In the genomic region with DNA sequence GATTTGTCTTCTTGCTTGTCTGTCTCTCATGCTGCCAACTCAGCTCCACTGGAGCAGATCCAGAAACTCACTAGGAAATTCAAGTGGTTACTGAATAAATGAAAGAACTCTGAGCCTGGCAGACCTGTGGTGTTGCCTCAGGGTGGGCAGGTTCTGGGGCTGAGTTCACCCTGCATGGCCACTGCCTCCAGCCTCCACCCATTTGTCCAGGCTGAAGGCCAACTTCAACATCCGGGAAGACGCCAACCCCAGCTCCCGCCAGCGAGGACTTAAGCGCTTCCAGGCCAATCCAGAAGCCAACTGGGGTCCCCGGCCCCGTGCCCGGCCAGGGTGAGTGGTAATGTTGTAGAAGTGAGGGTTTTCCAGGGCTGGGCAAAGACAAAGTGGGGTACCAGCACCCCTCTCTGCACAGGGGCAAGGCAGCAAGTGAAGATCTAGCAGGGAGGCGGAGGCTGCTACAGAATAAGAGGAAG, we compare ENCODE assay signal across 8 mouse cellular contexts. TPM values are rescaled to one million over a fixed set of nuclear protein-coding genes. Genes with fewer than 3 reads are reported as not detected.
A peak's percentile ranks its signal among the peaks of the same experiment; 100 is the strongest.
DNase-seq lines count a peak whose midpoint lies in the region; ATAC-seq and TF ChIP-seq lines count a peak whose summit lies in the region.

No protein-coding gene starts in this region.

- WGBS in cerebellum, adult 2 months: 18% methylated on average over 9 of the region's 9 CpGs
- 76% methylated on average over 9 of the region's 9 CpGs for WGBS in small intestine, adult 2 months

- peak; percentile 46 to 48 for DNase-seq in cerebellum, adult 2 months
- DNase-seq in cerebellum, adult 18-20 months: no peak
- DNase-seq in right cerebral cortex, postnatal 4 days: peak; percentile 31
- DNase-seq in right cerebral cortex, adult 18-20 months: no peak
- peak; percentile 84 to 89 for DNase-seq in heart, adult 18-20 months
- DNase-seq in kidney, postnatal 4 days: peak; percentile 47 to 63

- no peak for TF ChIP-seq POLR2A in cerebellum, adult 2 months (IDR thresholded peaks at IDR 0.05; ENCODE audit: borderline replicate concordance, insufficient read depth, low read length)
- TF ChIP-seq POLR2A in small intestine, adult 2 months (IDR thresholded peaks at IDR 0.05; ENCODE audit: low read depth, low read length): no peak

- H3K27me3 ChIP-seq in cerebellum, adult 2 months (ENCODE audit: control insufficient read depth, insufficient read depth, low read length): no peaks in the 10 kb centered on the region
- no peaks in the 10 kb centered on the region for H3K27me3 ChIP-seq in small intestine, adult 2 months (ENCODE audit: control insufficient read depth, insufficient read depth, low read length)

- TF ChIP-seq CTCF in cerebellum, adult 2 months (IDR thresholded peaks at IDR 0.05; ENCODE audit: borderline replicate concordance, insufficient read depth, low read depth, low read length): no peak
- TF ChIP-seq CTCF in small intestine, adult 2 months (IDR thresholded peaks at IDR 0.05; ENCODE audit: extremely low read depth, insufficient read length, insufficient replicate concordance, low read depth, low read length): no peak

- peaks cover 28% of the 10 kb centered on the region for H3K36me3 ChIP-seq in small intestine, adult 2 months (ENCODE audit: control insufficient read depth, insufficient read depth, low read length)

- ATAC-seq in activated CD4-positive, CD25-positive, alpha-beta regulatory T cell, adult 4 months: no peak

- peaks cover 13% of the 10 kb centered on the region for H3K4me1 ChIP-seq in cerebellum, adult 2 months (ENCODE audit: control insufficient read depth, insufficient read depth, low read length)
- peaks cover 10% of the 10 kb centered on the region; the same call in 1 of the 2 replicates for H3K4me1 ChIP-seq in small intestine, adult 2 months (ENCODE audit: control insufficient read depth, insufficient read depth, insufficient read length, low read length)

- no peak overlapping the region for H3K4me3 ChIP-seq in cerebellum, adult 2 months (replicated peaks; ENCODE audit: insufficient read depth, low read depth, low read length)
- no peak overlapping the region for H3K4me3 ChIP-seq in small intestine, adult 2 months (ENCODE audit: low read depth, low read length)

- H3K27ac ChIP-seq in cerebellum, adult 2 months (ENCODE audit: insufficient read depth, low read length): no peak overlapping the region; the same call in 1 of the 2 replicates
- peak overlapping the region; percentile 8; the same call in 1 of the 2 replicates for H3K27ac ChIP-seq in small intestine, adult 2 months (ENCODE audit: insufficient read depth, low read depth, low read length)

RNA-seq across cellular contexts. Expression of a gene that starts 2.3 kb away (rescaled TPM):
- 1.7 TPM in 2 replicates for polyA plus RNA-seq in cerebellum, adult 2 months (2012; rRNA removed)
- total RNA-seq in heart, adult 18-20 months (2021): 1 to 10 TPM; 3.1 to 4.4 TPM
- 4.2 and 8.2 TPM in 2 replicates for polyA plus RNA-seq in small intestine, adult 2 months (2012; rRNA removed)
- polyA plus RNA-seq in activated CD4-positive, CD25-positive, alpha-beta regulatory T cell, adult 4 months (2017; shearing (Covaris generic)): 1 to 10 TPM in 1 of 2 experiments, under 1 TPM in 1; 0.85 to 1.2 TPM

RNA-seq across cellular contexts. Expression of a gene that starts 11.3 kb away (rescaled TPM):
- 91.0 and 93.9 TPM in 2 replicates for polyA plus RNA-seq in cerebellum, adult 2 months (2012; rRNA removed)
- total RNA-seq in heart, adult 18-20 months (2021): 10 to 100 TPM; 31.4 to 32.7 TPM
- polyA plus RNA-seq in small intestine, adult 2 months (2012; rRNA removed): 57.2 and 104 TPM in 2 replicates
- polyA plus RNA-seq in activated CD4-positive, CD25-positive, alpha-beta regulatory T cell, adult 4 months (2017; shearing (Covaris generic)): 10 to 100 TPM in 1 of 2 experiments, 1 to 10 TPM in 1; 9.4 to 12.5 TPM

RNA-seq across cellular contexts. Expression of a gene that starts 12.9 kb away (rescaled TPM):
- polyA plus RNA-seq in cerebellum, adult 2 months (2012; rRNA removed): 144 and 148 TPM in 2 replicates
- total RNA-seq in heart, adult 18-20 months (2021): 10 to 100 TPM; 34.2 to 45.1 TPM
- polyA plus RNA-seq in small intestine, adult 2 months (2012; rRNA removed): 38.3 and 55.2 TPM in 2 replicates
- polyA plus RNA-seq in activated CD4-positive, CD25-positive, alpha-beta regulatory T cell, adult 4 months (2017; shearing (Covaris generic)): 10 to 100 TPM; 32.6 to 49.8 TPM

RNA-seq across cellular contexts. Expression of a gene that starts 23.8 kb away (rescaled TPM):
- 0.27 and 0.33 TPM in 2 replicates for polyA plus RNA-seq in cerebellum, adult 2 months (2012; rRNA removed)
- under 1 TPM; 0.40 to 0.69 TPM for total RNA-seq in heart, adult 18-20 months (2021)
- 0.30 TPM in 2 replicates for polyA plus RNA-seq in small intestine, adult 2 months (2012; rRNA removed)
- 10 to 100 TPM; 20.2 to 37.5 TPM for polyA plus RNA-seq in activated CD4-positive, CD25-positive, alpha-beta regulatory T cell, adult 4 months (2017; shearing (Covaris generic))

RNA-seq across cellular contexts. Expression of a gene that starts 36.3 kb away (rescaled TPM):
- polyA plus RNA-seq in cerebellum, adult 2 months (2012; rRNA removed): 13.9 and 15.1 TPM in 2 replicates
- 10 to 100 TPM; 11.2 to 13.4 TPM for total RNA-seq in heart, adult 18-20 months (2021)
- 37.0 and 72.7 TPM in 2 replicates for polyA plus RNA-seq in small intestine, adult 2 months (2012; rRNA removed)
- 10 to 100 TPM; 54.7 to 56.1 TPM for polyA plus RNA-seq in activated CD4-positive, CD25-positive, alpha-beta regulatory T cell, adult 4 months (2017; shearing (Covaris generic))

Comparison
In these comparisons a context has a peak if more than half of its experiments do, and no peak if none do; other contexts are left out.
1. DNase-seq: peak in cerebellum, adult 2 months (2 of 2), right cerebral cortex, postnatal 4 days (single experiment), heart, adult 18-20 months (2 of 2) and kidney, postnatal 4 days (2 of 2); none in cerebellum, adult 18-20 months (0 of 2) and right cerebral cortex, adult 18-20 months (single experiment).